Mouse (Mus musculus): ENCODE data around the gene Rsad2. TPM values are rescaled to one million over a fixed set of nuclear protein-coding genes. Genes with fewer than 3 reads are reported as not detected.
"Not testable (repeated sequence)": the region's sequence is repeated elsewhere in the genome, so short reads cannot be mapped to it uniquely, and the experiment has no call there.

The Rsad2 gene
- total RNA-seq, 2 experiments from 2014 or later, result not detected

GRCm38 (mm10) chr12:26451150-26451549, 5.1 kb downstream of the Rsad2 start:
- ATAC-seq (replicated peaks; ENCODE audit: poor library complexity, severe bottlenecking), result peak; percentile 34; the same call in 1 of the 2 replicates

GRCm38 (mm10) chr12:26449483-26449882, 6.8 kb downstream of the Rsad2 start:
- ATAC-seq (replicated peaks; ENCODE audit: poor library complexity, severe bottlenecking), result peak; percentile 81

GRCm38 (mm10) chr12:26446377-26447045, 9.7 kb downstream of the Rsad2 start:
- no peak for ATAC-seq (replicated peaks; ENCODE audit: poor library complexity, severe bottlenecking)

GRCm38 (mm10) chr12:26444511-26444910, 11.7 kb downstream of the Rsad2 start:
- ATAC-seq (replicated peaks; ENCODE audit: poor library complexity, severe bottlenecking), result no peak

GRCm38 (mm10) chr12:26444054-26444453, 12.2 kb downstream of the Rsad2 start:
- ATAC-seq (replicated peaks; ENCODE audit: poor library complexity, severe bottlenecking), result peak; percentile 43; the same call in 1 of the 2 replicates

- ATAC-seq (replicated peaks; ENCODE audit: poor library complexity, severe bottlenecking), result peak; percentile 87
Observed at GRCm38 (mm10) chr12:26439366-26439765, 16.9 kb downstream of the Rsad2 start.

GRCm38 (mm10) chr12:26437950-26438349, 18.3 kb downstream of the Rsad2 start:
- no peak for ATAC-seq (replicated peaks; ENCODE audit: poor library complexity, severe bottlenecking)

- ATAC-seq (replicated peaks; ENCODE audit: poor library complexity, severe bottlenecking), result 0 out of 2 replicates have a peak, but pooled peaks have one; percentile 10
Observed at GRCm38 (mm10) chr12:26436334-26436733, 19.9 kb downstream of the Rsad2 start.

GRCm38 (mm10) chr12:26428771-26429170, 27.5 kb downstream of the Rsad2 start:
- not testable (repeated sequence) for ATAC-seq (replicated peaks; ENCODE audit: poor library complexity, severe bottlenecking)

GRCm38 (mm10) chr12:26424841-26425240, 31.4 kb downstream of the Rsad2 start:
- peak; percentile 62; the same call in 1 of the 2 replicates for ATAC-seq (replicated peaks; ENCODE audit: poor library complexity, severe bottlenecking)

- peak; percentile 70 for ATAC-seq (replicated peaks; ENCODE audit: poor library complexity, severe bottlenecking)
Observed at GRCm38 (mm10) chr12:26418322-26418721, 37.9 kb downstream of the Rsad2 start.

- ATAC-seq (replicated peaks; ENCODE audit: poor library complexity, severe bottlenecking), result no peak
Observed at GRCm38 (mm10) chr12:26416636-26417295, 39.5 kb downstream of the Rsad2 start.

- peak; percentile 84 for ATAC-seq (replicated peaks; ENCODE audit: poor library complexity, severe bottlenecking)
Observed at GRCm38 (mm10) chr12:26415104-26415771, 41.0 kb downstream of the Rsad2 start, which contains the start of gene Rnf144a. Gene Rnf144a (minus strand): TSS chr12:26415254.

- peak; percentile 29 for ATAC-seq (replicated peaks; ENCODE audit: poor library complexity, severe bottlenecking)
Observed at GRCm38 (mm10) chr12:26414451-26415103, 41.7 kb downstream of the Rsad2 start.

GRCm38 (mm10) chr12:26413961-26414411, 42.3 kb downstream of the Rsad2 start:
- no peak for ATAC-seq (replicated peaks; ENCODE audit: poor library complexity, severe bottlenecking)

- ATAC-seq (replicated peaks; ENCODE audit: poor library complexity, severe bottlenecking), result no peak
Observed at GRCm38 (mm10) chr12:26412802-26413201, 43.5 kb downstream of the Rsad2 start.

GRCm38 (mm10) chr12:26411841-26412450, 44.3 kb downstream of the Rsad2 start:
- no peak for ATAC-seq (replicated peaks; ENCODE audit: poor library complexity, severe bottlenecking)

- ATAC-seq (replicated peaks; ENCODE audit: poor library complexity, severe bottlenecking), result peak; percentile 21
Observed at GRCm38 (mm10) chr12:26410443-26410842, 45.8 kb downstream of the Rsad2 start.

- ATAC-seq (replicated peaks; ENCODE audit: poor library complexity, severe bottlenecking), result no peak
Observed at GRCm38 (mm10) chr12:26408707-26409106, 47.5 kb downstream of the Rsad2 start.
